Mouse (Mus musculus): Measurements from ENCODE around the gene Fibp.

Gene Fibp

GRCm38 (mm10) chr19:5463791-5464562, 3.6 kb downstream of the Fibp start:
- no peak for DNase-seq (ENCODE audit: low read depth, low spot score)

- no peak for DNase-seq (ENCODE audit: low read depth, low spot score)
Measured at GRCm38 (mm10) chr19:5465037-5465436, 4.6 kb downstream of the Fibp start.

GRCm38 (mm10) chr19:5466916-5467500, 6.6 kb downstream of the Fibp start:
- no peak for DNase-seq (ENCODE audit: low read depth, low spot score)

GRCm38 (mm10) chr19:5468374-5468773, 8.0 kb downstream of the Fibp start, which contains the start of gene Ctsw:
Gene Ctsw (minus strand): TSS chr19:5468507.
- no peak for DNase-seq (ENCODE audit: low read depth, low spot score)

- DNase-seq (ENCODE audit: low read depth, low spot score), result no peak
Measured at GRCm38 (mm10) chr19:5471846-5472245, 11.4 kb downstream of the Fibp start.

GRCm38 (mm10) chr19:5472857-5473256, 12.4 kb downstream of the Fibp start:
- DNase-seq (ENCODE audit: low read depth, low spot score), result no peak

GRCm38 (mm10) chr19:5473720-5474119, 13.3 kb downstream of the Fibp start, which contains the start of gene Efemp2:
Gene Efemp2 (plus strand): TSS chr19:5473954.
- DNase-seq (ENCODE audit: low read depth, low spot score), result peak; percentile 47

- DNase-seq (ENCODE audit: low read depth, low spot score), result no peak
Measured at GRCm38 (mm10) chr19:5474281-5475068, 14.1 kb downstream of the Fibp start.

GRCm38 (mm10) chr19:5475069-5475714, 14.8 kb downstream of the Fibp start:
- no peak for DNase-seq (ENCODE audit: low read depth, low spot score)

- no peak for DNase-seq (ENCODE audit: low read depth, low spot score)
Measured at GRCm38 (mm10) chr19:5477004-5477667, 16.7 kb downstream of the Fibp start.

- no peak for DNase-seq (ENCODE audit: low read depth, low spot score)
Measured at GRCm38 (mm10) chr19:5477668-5478300, 17.4 kb downstream of the Fibp start.

GRCm38 (mm10) chr19:5480016-5480415, 19.6 kb downstream of the Fibp start:
- DNase-seq (ENCODE audit: low read depth, low spot score), result no peak

GRCm38 (mm10) chr19:5481398-5481797, 21.0 kb downstream of the Fibp start:
- DNase-seq (ENCODE audit: low read depth, low spot score), result no peak

- no peak for DNase-seq (ENCODE audit: low read depth, low spot score)
Measured at GRCm38 (mm10) chr19:5483386-5484359, 23.3 kb downstream of the Fibp start.

- no peak for DNase-seq (ENCODE audit: low read depth, low spot score)
Measured at GRCm38 (mm10) chr19:5484496-5484895, 24.1 kb downstream of the Fibp start.

GRCm38 (mm10) chr19:5485371-5485770, 25.0 kb downstream of the Fibp start:
- no peak for DNase-seq (ENCODE audit: low read depth, low spot score)

GRCm38 (mm10) chr19:5485821-5486220, 25.4 kb downstream of the Fibp start:
- DNase-seq (ENCODE audit: low read depth, low spot score), result no peak

- no peak for DNase-seq (ENCODE audit: low read depth, low spot score)
Measured at GRCm38 (mm10) chr19:5486286-5486685, 25.9 kb downstream of the Fibp start.

GRCm38 (mm10) chr19:5486771-5487170, 26.4 kb downstream of the Fibp start:
- no peak for DNase-seq (ENCODE audit: low read depth, low spot score)

Data from retina, postnatal 7 days (tissue).